Comparison of ENCODE assay signal across 17 mouse cellular contexts in genomic region chr2:124919762-124920255, GRCm38 (mm10).
DNase-seq lines count a peak whose midpoint lies in the region; ATAC-seq and TF ChIP-seq lines count a peak whose summit lies in the region.
"Had no signal": no experiment of that assay in that cellular context is flagged by ENCODE, and none has a peak within 500 bp of the region (broad histone marks: within the 10 kb centered on the region; RNA-seq: fewer than 3 reads in every experiment).

No protein-coding gene starts in this region.

- no peak for TF ChIP-seq EP300 in liver, embryonic 14.5 days (IDR thresholded peaks at IDR 0.05; ENCODE audit: low read depth)

- H3K4me2 ChIP-seq in heart, embryonic 16.5 days (ENCODE audit: low read depth, low read length) = no peak overlapping the region
- no peak overlapping the region for H3K4me2 ChIP-seq in liver, embryonic 14.5 days (ENCODE audit: low read depth)
- H3K4me2 ChIP-seq: forebrain, embryonic 13.5 days; hindbrain, embryonic 13.5 days; limb, embryonic 13.5 days; midbrain, embryonic 15.5 days had no signal

- TF ChIP-seq CTCF in lung, adult 2 months (IDR thresholded peaks at IDR 0.05; ENCODE audit: insufficient read depth, low read length) = no peak
- no peak for TF ChIP-seq CTCF in liver, embryonic 14.5 days (IDR thresholded peaks at IDR 0.05; ENCODE audit: low read depth)

- H3K27ac ChIP-seq in heart, embryonic 16.5 days (ENCODE audit: low read length) = peak overlapping the region; percentile 60; the same call in 1 of the 2 replicates
- H3K27ac ChIP-seq in liver, embryonic 14.5 days = no peak overlapping the region
- H3K27ac ChIP-seq: forebrain, embryonic 13.5 days; hindbrain, embryonic 13.5 days; limb, embryonic 13.5 days; midbrain, embryonic 15.5 days had no signal

- no peak overlapping the region for H3K9ac ChIP-seq in heart, embryonic 16.5 days (ENCODE audit: low read length)
- H3K9ac ChIP-seq in liver, embryonic 14.5 days (replicated peaks) = no peak overlapping the region
- H3K9ac ChIP-seq: forebrain, embryonic 13.5 days; hindbrain, embryonic 13.5 days; limb, embryonic 13.5 days; midbrain, embryonic 15.5 days had no signal

- ATAC-seq in heart, embryonic 16.5 days (replicated peaks; ENCODE audit: extremely low read depth, insufficient read depth, low FRiP score) = no peak; the same call in 1 of the 2 replicates
- 0 out of 2 replicates have a peak, but pooled peaks have one; percentile 31 for ATAC-seq in liver, embryonic 14.5 days (ENCODE audit: insufficient read depth)
- ATAC-seq: CD4-positive, CD25-positive, alpha-beta regulatory T cell, adult 4 months; forebrain, embryonic 13.5 days; midbrain, embryonic 15.5 days had no signal

- H3K27me3 ChIP-seq in heart, embryonic 16.5 days (ENCODE audit: control insufficient read depth, insufficient read depth, low read length) = no peaks in the 10 kb centered on the region
- H3K27me3 ChIP-seq in liver, embryonic 14.5 days (ENCODE audit: control insufficient read depth, insufficient read depth, low read length) = no peaks in the 10 kb centered on the region
- H3K27me3 ChIP-seq: forebrain, embryonic 13.5 days; hindbrain, embryonic 13.5 days; limb, embryonic 13.5 days; midbrain, embryonic 15.5 days had no signal

- peak; percentile 46 for DNase-seq in embryo, embryonic 10 days (ENCODE audit: low spot score)
- no peak for DNase-seq in embryo, embryonic 9.5 days (ENCODE audit: extremely low spot score)
- no peak for DNase-seq in heart, adult 18-20 months
- DNase-seq in lung, postnatal 10 days = peak; percentile 31
- DNase-seq in lung, adult 2 months = no peak
- no peak for DNase-seq in liver, embryonic 14.5 days (ENCODE audit: low read depth in 3 of 3, low spot score in 3 of 3)
- no peak for DNase-seq in retina, postnatal 1 day
- DNase-seq: cerebellum, adult 9-10 months; spleen, adult 18-20 months; thymus, adult 18-20 months had no signal

- no peak for TF ChIP-seq POLR2A in lung, adult 2 months (IDR thresholded peaks at IDR 0.05; ENCODE audit: borderline replicate concordance, extremely low read depth, low read depth, low read length)

- peaks cover 13% of the 10 kb centered on the region for H3K4me1 ChIP-seq in heart, embryonic 16.5 days (ENCODE audit: control insufficient read depth, insufficient read depth, low read length)
- peaks cover 18% of the 10 kb centered on the region for H3K4me1 ChIP-seq in lung, adult 2 months (ENCODE audit: control insufficient read depth, insufficient read depth, low read length)
- no peaks in the 10 kb centered on the region for H3K4me1 ChIP-seq in liver, embryonic 14.5 days (replicated peaks; ENCODE audit: control insufficient read depth in 2 of 2, insufficient read depth in 2 of 2, low read length in 1 of 2)
- H3K4me1 ChIP-seq: hindbrain, embryonic 13.5 days; limb, embryonic 13.5 days; midbrain, embryonic 15.5 days had no signal

- WGBS in heart, embryonic 16.5 days = 17% methylated on average over 1 of the region's 1 CpGs
- WGBS in lung, adult 2 months = 32% methylated on average over 1 of the region's 1 CpGs
- WGBS in liver, embryonic 14.5 days (ENCODE audit: insufficient replicate concordance) = 25% methylated on average over 1 of the region's 1 CpGs

- H3K4me3 ChIP-seq in heart, embryonic 16.5 days (ENCODE audit: low read length) = no peak overlapping the region
- H3K4me3 ChIP-seq in lung, adult 2 months (replicated peaks; ENCODE audit: extremely low read depth, low read depth, low read length) = no peak overlapping the region
- no peak overlapping the region for H3K4me3 ChIP-seq in liver, embryonic 14.5 days (ENCODE audit: insufficient read depth in 1 of 2, low read depth in 2 of 2, low read length in 2 of 2)
- H3K4me3 ChIP-seq: forebrain, embryonic 13.5 days; hindbrain, embryonic 13.5 days; limb, embryonic 13.5 days; midbrain, embryonic 15.5 days had no signal

- no peaks in the 10 kb centered on the region for H3K9me3 ChIP-seq in heart, embryonic 16.5 days (replicated peaks; ENCODE audit: control insufficient read depth, low read length)
- H3K9me3 ChIP-seq in liver, embryonic 14.5 days (ENCODE audit: control insufficient read depth, low read length) = no peaks in the 10 kb centered on the region
- H3K9me3 ChIP-seq: forebrain, embryonic 13.5 days; hindbrain, embryonic 13.5 days; limb, embryonic 13.5 days; midbrain, embryonic 15.5 days had no signal

- H3K36me3 ChIP-seq in heart, embryonic 16.5 days (ENCODE audit: control insufficient read depth, insufficient read depth) = no peaks in the 10 kb centered on the region
- no peaks in the 10 kb centered on the region for H3K36me3 ChIP-seq in liver, embryonic 14.5 days (replicated peaks; ENCODE audit: control insufficient read depth, insufficient read depth, low read depth)
- H3K36me3 ChIP-seq: G1E; hindbrain, embryonic 13.5 days; limb, embryonic 13.5 days; midbrain, embryonic 15.5 days had no signal

Comparison
In these comparisons a context has a peak if more than half of its experiments do, and no peak if none do; other contexts are left out.
1. DNase-seq: peak in embryo, embryonic 10 days (single experiment) and lung, postnatal 10 days (single experiment); none in embryo, embryonic 9.5 days (single experiment), heart, adult 18-20 months (0 of 2), lung, adult 2 months (single experiment), liver, embryonic 14.5 days (0 of 3) and retina, postnatal 1 day (single experiment).